Mouse (Mus musculus): ENCODE results near the gene Cdh23. TPM values are rescaled to one million over a fixed set of nuclear protein-coding genes. Genes with fewer than 3 reads are reported as not detected.
A peak's percentile ranks its signal among the peaks of the same experiment; 100 is the strongest.

Gene Cdh23
- polyA plus RNA-seq, 1 experiment from 2014 or later = 0.41 TPM

DNA sequence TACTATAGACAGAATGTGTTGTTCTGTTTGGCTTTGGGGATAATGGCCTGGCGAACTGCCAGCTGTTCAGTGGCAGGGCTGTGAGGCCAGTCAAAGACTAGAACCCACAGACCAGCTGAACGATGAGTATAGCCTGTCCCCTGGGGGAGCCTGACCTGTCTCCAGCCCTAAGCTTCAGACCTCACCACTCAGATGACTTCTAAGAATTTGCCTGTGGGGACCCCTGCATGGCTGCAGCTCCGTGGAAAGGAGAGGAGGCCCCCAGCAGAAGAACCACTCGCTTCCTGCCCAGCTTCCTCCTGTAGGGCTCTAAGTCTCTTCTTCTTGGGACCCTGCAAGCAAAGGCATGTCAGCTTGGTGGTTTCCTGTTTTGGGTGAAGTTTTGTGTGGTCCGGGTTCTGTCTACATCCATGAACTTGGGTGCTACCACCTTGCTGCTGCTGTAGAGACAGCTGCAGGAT is 325.7 kb downstream of the Cdh23 start:
- Histone ChIP-seq H3K27me3 (ENCODE audit: insufficient read depth, poor library complexity, severe bottlenecking) (no peaks in the 10 kb centered on the region), H3K27ac (no peak overlapping the region), H3K36me3 (no peaks in the 10 kb centered on the region), H3K9me3 (no peaks in the 10 kb centered on the region), H3K4me3 (no peak overlapping the region), H3K4me1 (replicated peaks) (peaks cover 17% of the 10 kb centered on the region)
- DNase-seq (ENCODE audit: low spot score) = no peak
- 75% methylated on average over 5 of the region's 5 CpGs for WGBS

DNA sequence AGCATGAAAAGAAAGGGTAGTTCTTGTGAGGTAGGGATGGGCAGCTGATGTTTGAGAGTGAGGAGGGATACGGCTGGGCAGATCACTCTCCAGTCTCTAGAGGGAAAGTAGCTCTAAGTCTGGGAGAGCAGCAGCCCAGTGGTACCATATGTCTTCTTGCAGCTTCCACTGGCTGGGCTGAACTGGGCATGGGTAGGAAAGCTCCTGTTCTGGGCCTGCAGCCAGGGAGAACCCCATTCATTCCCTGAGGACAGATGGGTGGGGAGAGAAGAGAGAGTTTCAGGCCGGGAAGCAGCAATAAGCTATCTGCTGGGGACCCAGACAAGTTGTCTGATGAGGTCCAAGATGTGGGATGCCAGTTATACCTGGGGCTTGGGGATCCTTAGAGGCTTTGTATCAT is 326.2 kb downstream of the Cdh23 start:
- H3K36me3 ChIP-seq = no peaks in the 10 kb centered on the region
- DNase-seq (ENCODE audit: low spot score) = no peak
- H3K27ac ChIP-seq = no peak overlapping the region
- H3K9me3 ChIP-seq = no peaks in the 10 kb centered on the region
- peaks cover 17% of the 10 kb centered on the region for H3K4me1 ChIP-seq (replicated peaks)
- no peak overlapping the region for H3K4me3 ChIP-seq
- 77% methylated on average over 2 of the region's 2 CpGs for WGBS
- no peaks in the 10 kb centered on the region for H3K27me3 ChIP-seq (ENCODE audit: insufficient read depth, poor library complexity, severe bottlenecking)

DNA sequence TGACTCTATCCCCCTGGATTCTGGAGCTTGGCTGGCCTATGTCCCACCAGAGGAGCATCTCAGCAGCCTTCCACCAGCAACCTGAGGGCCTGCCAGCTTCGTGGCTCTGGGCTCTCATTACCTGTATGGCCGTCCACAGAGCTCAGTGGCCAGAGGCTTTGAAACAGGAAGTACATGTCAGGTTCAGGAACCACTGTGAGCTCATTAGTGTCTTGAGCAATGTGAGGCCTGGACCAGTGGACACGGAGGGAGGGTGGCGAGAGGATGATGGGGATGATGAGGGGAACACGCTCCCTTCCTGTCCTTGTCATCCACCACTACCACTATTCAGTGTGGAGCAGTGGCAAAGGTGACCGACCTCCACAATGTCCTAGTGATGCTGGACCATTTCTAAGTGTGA is 326.9 kb downstream of the Cdh23 start:
- H3K27me3 ChIP-seq (ENCODE audit: insufficient read depth, poor library complexity, severe bottlenecking) = no peaks in the 10 kb centered on the region
- H3K9me3 ChIP-seq = no peaks in the 10 kb centered on the region
- no peaks in the 10 kb centered on the region for H3K36me3 ChIP-seq
- H3K4me1 ChIP-seq (replicated peaks) = peaks cover 20% of the 10 kb centered on the region
- no peak overlapping the region for H3K27ac ChIP-seq
- whole genome bisulfite sequencing = 88% methylated on average over 6 of the region's 6 CpGs
- H3K4me3 ChIP-seq = no peak overlapping the region
- no peak for DNase-seq (ENCODE audit: low spot score)

DNA sequence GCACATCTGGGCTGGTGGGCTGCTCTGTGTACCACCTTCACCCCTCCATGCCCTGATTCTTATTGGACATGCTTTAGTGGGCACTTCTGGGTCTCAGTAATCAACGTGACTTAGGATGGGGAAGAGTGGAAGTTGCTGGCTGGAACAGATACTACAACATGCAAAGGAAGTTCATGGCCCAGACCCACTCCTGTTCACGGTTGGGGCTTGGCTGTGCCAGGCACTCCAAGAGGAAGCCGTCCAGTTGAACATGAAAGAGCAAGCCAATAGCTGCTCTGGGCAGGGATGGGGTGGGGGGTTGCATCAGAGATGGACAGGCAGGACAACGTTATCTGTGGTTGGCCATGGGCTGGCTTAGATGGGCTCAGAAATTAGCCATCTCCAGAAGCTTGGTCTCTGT is 328.4 kb downstream of the Cdh23 start:
- Histone ChIP-seq H3K9me3 (no peaks in the 10 kb centered on the region), H3K4me3 (no peak overlapping the region), H3K27me3 (ENCODE audit: insufficient read depth, poor library complexity, severe bottlenecking) (no peaks in the 10 kb centered on the region), H3K27ac (no peak overlapping the region), H3K36me3 (no peaks in the 10 kb centered on the region), H3K4me1 (replicated peaks) (peaks cover 15% of the 10 kb centered on the region)
- no peak for DNase-seq (ENCODE audit: low spot score)
- WGBS = 80% methylated on average over 4 of the region's 4 CpGs

DNA sequence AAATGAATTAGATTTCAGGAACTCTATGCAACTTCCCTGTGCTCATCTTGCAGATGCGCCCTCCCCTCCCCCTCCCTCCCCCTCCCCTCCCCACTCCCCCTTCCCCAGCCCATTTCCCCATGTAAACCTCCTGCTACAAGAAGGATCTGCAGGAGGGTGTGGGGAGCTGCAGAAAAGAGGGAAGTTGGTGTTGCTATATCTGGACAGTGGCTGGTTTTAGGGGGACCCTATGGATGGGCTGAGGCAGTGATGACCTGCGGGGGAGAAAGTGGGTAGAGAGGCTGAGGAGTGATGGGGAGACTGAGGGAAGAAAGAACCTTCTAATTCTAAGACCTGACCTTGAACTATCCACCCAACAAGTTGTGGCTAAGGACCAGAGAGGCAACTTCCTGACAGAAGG is 329.1 kb downstream of the Cdh23 start:
- WGBS = 84% methylated on average over 2 of the region's 2 CpGs
- H3K4me1 ChIP-seq (replicated peaks) = peaks cover 19% of the 10 kb centered on the region
- no peaks in the 10 kb centered on the region for H3K27me3 ChIP-seq (ENCODE audit: insufficient read depth, poor library complexity, severe bottlenecking)
- DNase-seq (ENCODE audit: low spot score) = no peak
- no peaks in the 10 kb centered on the region for H3K9me3 ChIP-seq
- H3K36me3 ChIP-seq = no peaks in the 10 kb centered on the region
- H3K4me3 ChIP-seq = no peak overlapping the region
- no peak overlapping the region for H3K27ac ChIP-seq

DNA sequence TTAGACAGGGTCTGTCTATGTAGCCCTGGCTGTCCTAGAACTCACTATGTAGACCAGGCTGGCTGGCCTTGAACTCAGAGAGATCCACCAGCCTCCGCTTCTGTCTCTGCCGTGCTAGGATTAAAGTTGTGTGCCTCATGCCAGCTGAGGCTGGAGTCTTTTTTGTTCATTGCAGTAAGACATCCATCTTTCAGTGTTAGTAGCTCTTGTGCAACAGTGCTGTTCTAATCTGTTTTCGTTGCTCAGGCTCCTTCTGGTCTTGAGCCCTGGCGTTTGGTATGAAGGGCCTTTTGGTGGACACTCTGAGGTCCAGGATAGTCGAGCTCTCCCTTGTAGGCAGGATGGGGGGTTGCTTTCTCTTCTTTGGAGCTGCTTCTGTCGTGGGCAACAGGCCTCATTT is 332.9 kb downstream of the Cdh23 start:
- WGBS = 73% methylated on average over 6 of the region's 6 CpGs
- H3K27me3 ChIP-seq (ENCODE audit: insufficient read depth, poor library complexity, severe bottlenecking) = no peaks in the 10 kb centered on the region
- no peaks in the 10 kb centered on the region for H3K9me3 ChIP-seq
- no peak overlapping the region; the same call in 1 of the 2 replicates for H3K27ac ChIP-seq
- H3K4me3 ChIP-seq = no peak overlapping the region
- H3K4me1 ChIP-seq (replicated peaks) = peaks cover 32% of the 10 kb centered on the region
- no peak for DNase-seq (ENCODE audit: low spot score)
- no peaks in the 10 kb centered on the region for H3K36me3 ChIP-seq

DNA sequence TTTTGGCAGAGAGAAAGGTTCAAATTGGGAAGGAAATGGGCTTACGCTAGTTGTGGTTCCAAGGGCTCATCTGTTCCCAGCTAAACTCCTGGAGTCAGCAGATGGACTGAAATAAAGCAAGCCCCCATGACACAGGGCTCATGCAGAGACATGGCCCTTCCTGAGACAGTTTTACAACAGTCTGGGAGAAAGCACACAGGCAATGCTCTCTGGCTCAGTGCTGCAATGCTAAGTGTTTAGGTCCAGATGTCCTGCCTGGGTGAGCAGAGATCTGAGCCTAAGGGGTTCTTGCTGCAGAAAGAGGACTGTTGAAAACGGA is 334.0 kb downstream of the Cdh23 start:
- Histone ChIP-seq H3K4me3 (no peak overlapping the region), H3K27ac (peak overlapping the region; percentile 35; the same call in 1 of the 2 replicates), H3K27me3 (ENCODE audit: insufficient read depth, poor library complexity, severe bottlenecking) (no peaks in the 10 kb centered on the region), H3K9me3 (no peaks in the 10 kb centered on the region), H3K36me3 (no peaks in the 10 kb centered on the region), H3K4me1 (replicated peaks) (peaks cover 38% of the 10 kb centered on the region)
- WGBS = 68% methylated on average over 2 of the region's 2 CpGs
- DNase-seq (ENCODE audit: low spot score) = no peak

DNA sequence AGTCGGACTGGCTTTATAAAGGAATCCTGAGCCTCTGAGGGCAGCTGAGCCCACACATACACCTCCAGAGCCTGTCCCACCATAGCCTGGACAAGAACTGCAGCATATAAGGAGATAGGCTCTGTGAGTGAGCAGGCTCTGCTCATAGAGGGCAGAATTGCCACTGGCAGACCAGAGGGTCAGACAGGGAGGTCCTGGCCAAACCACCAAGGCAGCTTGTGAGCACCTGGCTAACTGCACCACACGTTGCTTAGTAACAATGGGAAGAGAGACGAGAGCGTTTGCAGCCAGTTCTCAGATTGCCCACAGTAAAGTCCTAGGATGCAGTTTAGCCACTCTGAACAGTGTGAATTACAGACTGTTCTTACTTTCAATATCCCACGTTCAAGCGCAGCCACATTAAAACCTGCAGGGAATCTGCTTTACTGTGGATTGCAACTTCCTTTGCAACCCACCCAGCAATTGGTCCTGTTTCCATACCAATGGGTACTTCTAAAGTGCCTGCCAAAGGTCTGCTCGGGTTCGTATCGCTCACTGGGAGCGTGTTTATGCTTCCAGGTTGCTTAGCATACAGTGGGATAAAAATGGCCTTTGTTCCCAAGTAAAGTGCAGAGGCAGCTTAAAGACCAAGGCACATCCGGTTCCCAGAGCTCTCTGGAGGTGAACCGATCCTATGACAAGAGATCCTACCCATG is 334.5 kb downstream of the Cdh23 start:
- Histone ChIP-seq H3K27me3 (ENCODE audit: insufficient read depth, poor library complexity, severe bottlenecking) (no peaks in the 10 kb centered on the region), H3K36me3 (no peaks in the 10 kb centered on the region), H3K27ac (no peak overlapping the region), H3K4me1 (replicated peaks) (peaks cover 39% of the 10 kb centered on the region), H3K4me3 (no peak overlapping the region), H3K9me3 (no peaks in the 10 kb centered on the region)
- 68% methylated on average over 12 of the region's 12 CpGs for WGBS
- DNase-seq (ENCODE audit: low spot score) = no peak

DNA sequence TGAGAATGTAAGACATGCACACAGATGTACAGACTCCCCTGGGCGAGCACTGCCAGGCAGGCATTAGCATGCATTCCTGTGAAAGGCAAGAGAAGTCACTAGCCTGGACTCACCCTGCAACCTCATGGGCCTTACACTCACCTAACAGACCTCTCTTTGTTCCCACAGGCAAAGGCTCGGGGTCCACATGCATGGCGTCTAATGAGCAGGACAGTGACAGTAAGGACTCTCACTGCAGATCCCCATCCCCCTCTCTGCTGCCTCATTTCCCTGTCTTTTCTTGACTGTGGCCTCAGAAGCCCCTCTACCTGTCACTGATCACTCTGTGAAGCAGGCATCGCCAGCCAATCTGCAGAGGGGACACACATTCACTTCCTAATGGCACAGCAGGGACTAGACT is 337.5 kb downstream of the Cdh23 start:
- H3K4me1 ChIP-seq (replicated peaks) = peaks cover 37% of the 10 kb centered on the region
- H3K36me3 ChIP-seq = no peaks in the 10 kb centered on the region
- H3K27me3 ChIP-seq (ENCODE audit: insufficient read depth, poor library complexity, severe bottlenecking) = no peaks in the 10 kb centered on the region
- no peaks in the 10 kb centered on the region for H3K9me3 ChIP-seq
- H3K27ac ChIP-seq = 0 out of 2 replicates have a peak overlapping the region, but pooled peaks have one; percentile 19
- WGBS = 34% methylated on average over 4 of the region's 4 CpGs
- no peak for DNase-seq (ENCODE audit: low spot score)
- no peak overlapping the region for H3K4me3 ChIP-seq

DNA sequence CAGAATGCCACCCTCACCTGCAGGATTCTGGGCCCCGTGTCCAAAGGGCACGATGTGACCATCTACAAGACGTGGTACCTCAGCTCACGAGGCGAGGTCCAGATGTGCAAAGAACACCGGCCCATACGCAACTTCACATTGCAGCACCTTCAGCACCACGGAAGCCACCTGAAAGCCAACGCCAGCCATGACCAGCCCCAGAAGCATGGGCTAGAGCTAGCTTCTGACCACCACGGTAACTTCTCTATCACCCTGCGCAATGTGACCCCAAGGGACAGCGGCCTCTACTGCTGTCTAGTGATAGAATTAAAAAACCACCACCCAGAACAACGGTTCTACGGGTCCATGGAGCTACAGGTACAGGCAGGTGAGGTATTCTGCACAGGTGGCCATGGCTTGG is 338.4 kb downstream of the Cdh23 start:
- DNase-seq (ENCODE audit: low spot score) = no peak
- Histone ChIP-seq H3K27ac (peak overlapping the region; percentile 23; the same call in 1 of the 2 replicates), H3K9me3 (no peaks in the 10 kb centered on the region), H3K36me3 (no peaks in the 10 kb centered on the region), H3K27me3 (ENCODE audit: insufficient read depth, poor library complexity, severe bottlenecking) (no peaks in the 10 kb centered on the region), H3K4me1 (replicated peaks) (peaks cover 42% of the 10 kb centered on the region), H3K4me3 (no peak overlapping the region)
- WGBS = 93% methylated on average over 14 of the region's 14 CpGs

DNA sequence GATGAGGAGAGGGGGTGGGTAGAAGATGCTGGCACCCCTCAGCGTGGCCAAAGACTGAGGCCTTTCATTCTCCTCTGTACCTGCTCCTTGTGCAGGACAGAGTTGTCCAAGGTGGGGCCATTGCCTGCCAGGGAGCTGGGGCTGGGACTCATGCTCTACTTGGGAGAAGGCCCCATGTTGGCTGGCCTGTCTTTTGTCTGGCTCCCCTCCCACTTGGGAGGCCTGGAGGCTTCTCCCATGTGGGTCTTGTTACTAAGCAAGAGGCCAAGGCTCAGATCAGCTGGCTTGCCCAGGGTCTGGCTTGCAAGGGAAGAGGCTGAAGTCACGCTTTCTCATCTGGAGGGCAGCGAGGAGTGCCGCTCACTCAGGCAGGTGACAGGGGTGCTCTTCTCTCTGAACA is 338.8 kb downstream of the Cdh23 start:
- H3K4me1 ChIP-seq (replicated peaks) = peaks cover 46% of the 10 kb centered on the region
- 91% methylated on average over 4 of the region's 4 CpGs for WGBS
- H3K9me3 ChIP-seq = no peaks in the 10 kb centered on the region
- no peak for DNase-seq (ENCODE audit: low spot score)
- H3K27me3 ChIP-seq (ENCODE audit: insufficient read depth, poor library complexity, severe bottlenecking) = no peaks in the 10 kb centered on the region
- no peaks in the 10 kb centered on the region for H3K36me3 ChIP-seq
- peak overlapping the region; percentile 23; the same call in 1 of the 2 replicates for H3K27ac ChIP-seq
- H3K4me3 ChIP-seq = no peak overlapping the region

DNA sequence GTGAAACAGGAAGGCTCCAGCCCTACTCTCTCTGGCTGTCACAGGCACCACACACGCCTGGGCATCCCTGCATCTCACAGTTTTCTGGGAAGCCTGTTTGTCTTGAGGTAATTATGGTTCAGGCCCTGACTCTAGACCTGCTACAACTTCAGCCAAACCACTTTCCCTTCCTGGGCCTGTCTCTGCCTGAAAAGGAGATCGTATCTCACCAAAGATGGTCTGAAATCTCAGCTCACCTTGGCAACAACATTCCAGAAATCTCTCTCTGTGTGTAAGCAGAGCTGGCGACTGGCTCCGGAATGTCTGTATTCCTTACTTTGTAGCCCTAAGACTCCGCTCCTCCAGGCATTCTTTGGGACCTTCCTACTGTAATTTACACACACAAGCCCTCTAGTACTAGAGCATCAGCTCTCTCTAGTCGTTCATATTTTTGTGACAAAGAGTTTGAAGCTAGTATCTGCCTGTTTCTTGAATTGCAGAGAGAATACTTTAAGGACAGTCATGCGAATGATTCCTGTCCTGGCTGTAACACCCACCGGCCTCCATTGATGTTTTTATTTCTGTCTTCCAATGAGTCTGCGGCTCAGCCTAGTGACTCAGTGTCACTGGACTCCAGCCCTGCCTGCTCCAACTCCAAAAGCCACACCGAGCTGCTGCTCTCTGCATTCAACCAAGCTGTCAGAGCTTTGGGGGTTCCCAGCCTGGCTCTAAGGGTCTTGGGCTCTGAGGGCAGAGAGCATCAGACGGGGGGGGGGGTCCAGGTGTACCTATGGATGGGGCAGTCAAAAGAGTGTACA is 341.2 kb downstream of the Cdh23 start:
- Histone ChIP-seq H3K4me1 (replicated peaks) (peaks cover 56% of the 10 kb centered on the region), H3K36me3 (no peaks in the 10 kb centered on the region)

DNA sequence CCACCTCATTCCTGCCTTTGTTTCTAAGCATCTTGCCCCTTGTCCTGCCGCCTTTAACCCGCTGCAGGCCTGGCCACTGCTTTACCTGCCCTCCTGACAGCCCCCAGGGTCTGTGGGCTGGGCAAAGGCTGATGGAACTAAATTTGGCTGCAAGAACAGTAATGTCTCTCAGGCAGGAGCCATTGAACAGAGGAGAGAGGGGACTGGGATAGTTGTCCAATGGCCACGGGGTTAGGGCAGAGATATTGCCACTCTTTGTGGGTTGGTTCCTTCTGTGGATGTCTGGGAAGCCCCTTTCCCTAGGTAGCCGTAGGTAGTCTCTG is 342.3 kb downstream of the Cdh23 start:
- Histone ChIP-seq H3K4me1 (replicated peaks) (peaks cover 65% of the 10 kb centered on the region), H3K4me3 (no peak overlapping the region), H3K27me3 (ENCODE audit: insufficient read depth, poor library complexity, severe bottlenecking) (peaks cover 5% of the 10 kb centered on the region), H3K36me3 (no peaks in the 10 kb centered on the region), H3K27ac (peak overlapping the region; percentile 68), H3K9me3 (no peaks in the 10 kb centered on the region)
- DNase-seq (ENCODE audit: low spot score) = no peak
- 93% methylated on average over 4 of the region's 4 CpGs for WGBS

More for the DNA sequence above, 341.2 kb downstream of the Cdh23 start:
- H3K27ac ChIP-seq = peak overlapping the region; percentile 24; the same call in 1 of the 2 replicates
- no peak for DNase-seq (ENCODE audit: low spot score)
- no peaks in the 10 kb centered on the region; the same call in 1 of the 2 replicates for H3K27me3 ChIP-seq (ENCODE audit: insufficient read depth, poor library complexity, severe bottlenecking)
- H3K4me3 ChIP-seq = no peak overlapping the region
- H3K9me3 ChIP-seq = no peaks in the 10 kb centered on the region
- WGBS = 72% methylated on average over 11 of the region's 11 CpGs

All from hindbrain, embryonic 10.5 days (tissue).